Mouse (Mus musculus) kidney, adult 2 months (tissue): ENCODE data around the gene Cfap299.

Source experiments
- CTCF ChIP-seq: fragments of 200-500 bp; conservative IDR thresholded peaks from 2 replicates; pipeline ENCODE4 v1.5.1; 2011; ENCODE audit warnings: low read depth, mild to moderate bottlenecking, control low read depth, low read length, moderate library complexity, mixed read lengths; ENCODE audit not compliant: insufficient read depth, insufficient read length
- POLR2A ChIP-seq: fragments of 200-500 bp; IDR thresholded peaks from one replicate; pipeline ENCODE4 v1.6.1; 2011; ENCODE audit warnings: low read depth, low read length, control low read depth

- TF ChIP-seq CTCF: no peak
- TF ChIP-seq POLR2A: no peak
Observed at GRCm38 (mm10) chr5:98788568-98788967, 459.5 kb downstream of the Cfap299 start.
